Mouse (Mus musculus): ENCODE measurements at regions not wholly inside any gene's neighbourhood (a gene's known extent, or its start where the extent isn't known, plus 50 kb on each side); places are given as distances from the start of the nearest gene placed in this dataset.

GRCm38 (mm10) chr15:97462006-97462405 lies 214.9 kb upstream of the Amigo2 start:
- H3K27ac ChIP-seq (ENCODE audit: control insufficient read depth, insufficient read depth, low read length), result no peak overlapping the region
- WGBS, result 96% methylated on average over 7 of the region's 7 CpGs
- TF ChIP-seq POLR2A (IDR thresholded peaks at IDR 0.05; ENCODE audit: control insufficient read depth, extremely low read depth, insufficient read depth, low read length, poor library complexity) (no peak), CTCF (IDR thresholded peaks at IDR 0.05; ENCODE audit: borderline replicate concordance, control insufficient read depth, extremely low read depth, insufficient read depth, low read length, poor library complexity) (no peak)

GRCm38 (mm10) chr15:97461060-97461459 lies 214.0 kb upstream of the Amigo2 start:
- no peak for TF ChIP-seq POLR2A (IDR thresholded peaks at IDR 0.05; ENCODE audit: control insufficient read depth, extremely low read depth, insufficient read depth, low read length, poor library complexity)
- WGBS, result 89% methylated on average over 7 of the region's 7 CpGs
- H3K36me3 ChIP-seq (ENCODE audit: control insufficient read depth, insufficient read depth, low read length), result no peaks in the 10 kb centered on the region
- no peak overlapping the region for H3K4me3 ChIP-seq (ENCODE audit: control insufficient read depth, insufficient read depth, low read length)
- peaks cover 46% of the 10 kb centered on the region for H3K4me1 ChIP-seq (replicated peaks; ENCODE audit: control insufficient read depth, insufficient read depth, low read length)
- H3K27me3 ChIP-seq (ENCODE audit: control insufficient read depth, insufficient read depth, low read length), result no peaks in the 10 kb centered on the region
- H3K27ac ChIP-seq (ENCODE audit: control insufficient read depth, insufficient read depth, low read length), result no peak overlapping the region
- DNase-seq, result no peak

More at GRCm38 (mm10) chr15:97462006-97462405, 214.9 kb upstream of the Amigo2 start:
- no peak for DNase-seq
- Histone ChIP-seq H3K27me3 (ENCODE audit: control insufficient read depth, insufficient read depth, low read length) (no peaks in the 10 kb centered on the region), H3K4me1 (replicated peaks; ENCODE audit: control insufficient read depth, insufficient read depth, low read length) (peaks cover 46% of the 10 kb centered on the region), H3K36me3 (ENCODE audit: control insufficient read depth, insufficient read depth, low read length) (no peaks in the 10 kb centered on the region), H3K4me3 (ENCODE audit: control insufficient read depth, insufficient read depth, low read length) (no peak overlapping the region)

GRCm38 (mm10) chr15:97460360-97460719 lies 213.3 kb upstream of the Amigo2 start:
- DNase-seq, result no peak
- TF ChIP-seq POLR2A (IDR thresholded peaks at IDR 0.05; ENCODE audit: control insufficient read depth, extremely low read depth, insufficient read depth, low read length, poor library complexity) (no peak), CTCF (IDR thresholded peaks at IDR 0.05; ENCODE audit: borderline replicate concordance, control insufficient read depth, extremely low read depth, insufficient read depth, low read length, poor library complexity) (no peak)
- peaks cover 49% of the 10 kb centered on the region for H3K4me1 ChIP-seq (replicated peaks; ENCODE audit: control insufficient read depth, insufficient read depth, low read length)
- 91% methylated on average over 7 of the region's 7 CpGs for WGBS
- no peak overlapping the region for H3K27ac ChIP-seq (ENCODE audit: control insufficient read depth, insufficient read depth, low read length)
- no peak overlapping the region for H3K4me3 ChIP-seq (ENCODE audit: control insufficient read depth, insufficient read depth, low read length)
- H3K27me3 ChIP-seq (ENCODE audit: control insufficient read depth, insufficient read depth, low read length), result no peaks in the 10 kb centered on the region
- H3K36me3 ChIP-seq (ENCODE audit: control insufficient read depth, insufficient read depth, low read length), result no peaks in the 10 kb centered on the region

- H3K4me3 ChIP-seq (ENCODE audit: control insufficient read depth, insufficient read depth, low read length), result no peak overlapping the region
- peak overlapping the region; percentile 78 for H3K27ac ChIP-seq (ENCODE audit: control insufficient read depth, insufficient read depth, low read length)
- TF ChIP-seq CTCF (IDR thresholded peaks at IDR 0.05; ENCODE audit: borderline replicate concordance, control insufficient read depth, extremely low read depth, insufficient read depth, low read length, poor library complexity) (no peak), POLR2A (IDR thresholded peaks at IDR 0.05; ENCODE audit: control insufficient read depth, extremely low read depth, insufficient read depth, low read length, poor library complexity) (no peak)
- no peaks in the 10 kb centered on the region for H3K27me3 ChIP-seq (ENCODE audit: control insufficient read depth, insufficient read depth, low read length)
- peaks cover 47% of the 10 kb centered on the region for H3K4me1 ChIP-seq (replicated peaks; ENCODE audit: control insufficient read depth, insufficient read depth, low read length)
- H3K36me3 ChIP-seq (ENCODE audit: control insufficient read depth, insufficient read depth, low read length), result no peaks in the 10 kb centered on the region
- WGBS, result 89% methylated on average over 19 of the region's 19 CpGs
- DNase-seq, result no peak
Measured at GRCm38 (mm10) chr15:97459606-97460359, 212.7 kb upstream of the Amigo2 start.

GRCm38 (mm10) chr15:97458748-97459221 lies 211.7 kb upstream of the Amigo2 start:
- TF ChIP-seq CTCF (IDR thresholded peaks at IDR 0.05; ENCODE audit: borderline replicate concordance, control insufficient read depth, extremely low read depth, insufficient read depth, low read length, poor library complexity), result no peak
- TF ChIP-seq POLR2A (IDR thresholded peaks at IDR 0.05; ENCODE audit: control insufficient read depth, extremely low read depth, insufficient read depth, low read length, poor library complexity), result 0 out of 2 replicates have a peak, but pooled peaks have one; percentile 30
- no peaks in the 10 kb centered on the region for H3K27me3 ChIP-seq (ENCODE audit: control insufficient read depth, insufficient read depth, low read length)
- no peaks in the 10 kb centered on the region for H3K36me3 ChIP-seq (ENCODE audit: control insufficient read depth, insufficient read depth, low read length)
- peaks cover 39% of the 10 kb centered on the region for H3K4me1 ChIP-seq (replicated peaks; ENCODE audit: control insufficient read depth, insufficient read depth, low read length)
- WGBS, result 21% methylated on average over 11 of the region's 11 CpGs
- DNase-seq, result peak; percentile 73
- H3K4me3 ChIP-seq (ENCODE audit: control insufficient read depth, insufficient read depth, low read length), result peak overlapping the region; percentile 9
- H3K27ac ChIP-seq (ENCODE audit: control insufficient read depth, insufficient read depth, low read length), result peak overlapping the region; percentile 78

- DNase-seq, result peak; percentile 25
- TF ChIP-seq POLR2A (IDR thresholded peaks at IDR 0.05; ENCODE audit: control insufficient read depth, extremely low read depth, insufficient read depth, low read length, poor library complexity) (no peak), CTCF (IDR thresholded peaks at IDR 0.05; ENCODE audit: borderline replicate concordance, control insufficient read depth, extremely low read depth, insufficient read depth, low read length, poor library complexity) (no peak)
- Histone ChIP-seq H3K36me3 (ENCODE audit: control insufficient read depth, insufficient read depth, low read length) (no peaks in the 10 kb centered on the region), H3K27me3 (ENCODE audit: control insufficient read depth, insufficient read depth, low read length) (no peaks in the 10 kb centered on the region), H3K27ac (ENCODE audit: control insufficient read depth, insufficient read depth, low read length) (peak overlapping the region; percentile 34), H3K4me3 (ENCODE audit: control insufficient read depth, insufficient read depth, low read length) (peak overlapping the region; percentile 6; the same call in 1 of the 2 replicates), H3K4me1 (replicated peaks; ENCODE audit: control insufficient read depth, insufficient read depth, low read length) (peaks cover 38% of the 10 kb centered on the region)
- WGBS, result 6% methylated on average over 17 of the region's 17 CpGs
Measured at GRCm38 (mm10) chr15:97458139-97458747, 211.2 kb upstream of the Amigo2 start.
